Mouse (Mus musculus): ENCODE measurements around the gene Kbtbd7. TPM values are rescaled to one million over a fixed set of nuclear protein-coding genes. Genes with fewer than 3 reads are reported as not detected.
"Not testable (repeated sequence)": the region's sequence is repeated elsewhere in the genome, so short reads cannot be mapped to it uniquely, and the experiment has no call there.

Gene Kbtbd7
- polyA plus RNA-seq, 1 experiment = 15.2 TPM

GRCm38 (mm10) chr14:79394564-79394963, 31.7 kb upstream of the Kbtbd7 start:
- Histone ChIP-seq H3K27me3 (ENCODE audit: control insufficient read depth, insufficient read depth, low read length) (no peaks in the 10 kb centered on the region), H3K4me1 (ENCODE audit: control insufficient read depth, insufficient read depth, low read length) (no peaks in the 10 kb centered on the region), H3K4me3 (replicated peaks; ENCODE audit: insufficient read depth, low read depth, low read length) (no peak overlapping the region), H3K27ac (ENCODE audit: insufficient read depth, low read length) (no peak overlapping the region)
- no peak for DNase-seq
- TF ChIP-seq CTCF (IDR thresholded peaks at IDR 0.05; ENCODE audit: borderline replicate concordance, insufficient read depth, low read depth, low read length) (peak; percentile 43; the same call in 1 of the 2 replicates), POLR2A (IDR thresholded peaks at IDR 0.05; ENCODE audit: borderline replicate concordance, insufficient read depth, low read length) (no peak)

GRCm38 (mm10) chr14:79397321-79398122, 28.8 kb upstream of the Kbtbd7 start, which contains the start of gene Mtrf1:
Mtrf1 (plus strand) TSS chr14:79397772.
- H3K27ac ChIP-seq (ENCODE audit: insufficient read depth, low read length) = peak within 1 kb of the TSS; percentile 61
- TF ChIP-seq CTCF (IDR thresholded peaks at IDR 0.05; ENCODE audit: borderline replicate concordance, insufficient read depth, low read depth, low read length) (no peak), POLR2A (IDR thresholded peaks at IDR 0.05; ENCODE audit: borderline replicate concordance, insufficient read depth, low read length) (peak; percentile 54; the same call in 1 of the 2 replicates)
- peak within 1 kb of the TSS; percentile 76 for H3K4me3 ChIP-seq (replicated peaks; ENCODE audit: insufficient read depth, low read depth, low read length)
- H3K4me1 ChIP-seq (ENCODE audit: control insufficient read depth, insufficient read depth, low read length) = no peaks in the 10 kb centered on the region
- peak; percentile 76 to 77 for DNase-seq
- 19% methylated on average over 23 of the region's 23 CpGs for WGBS
- no peaks in the 10 kb centered on the region for H3K27me3 ChIP-seq (ENCODE audit: control insufficient read depth, insufficient read depth, low read length)

- H3K4me1 ChIP-seq (ENCODE audit: control insufficient read depth, insufficient read depth, low read length) = no peaks in the 10 kb centered on the region
- WGBS = 77% methylated on average over 2 of the region's 2 CpGs
- DNase-seq = no peak
- TF ChIP-seq POLR2A (IDR thresholded peaks at IDR 0.05; ENCODE audit: borderline replicate concordance, insufficient read depth, low read length) (no peak), CTCF (IDR thresholded peaks at IDR 0.05; ENCODE audit: borderline replicate concordance, insufficient read depth, low read depth, low read length) (no peak)
- H3K27me3 ChIP-seq (ENCODE audit: control insufficient read depth, insufficient read depth, low read length) = no peaks in the 10 kb centered on the region
- H3K4me3 ChIP-seq (replicated peaks; ENCODE audit: insufficient read depth, low read depth, low read length) = no peak overlapping the region
- H3K27ac ChIP-seq (ENCODE audit: insufficient read depth, low read length) = no peak overlapping the region
Observed at GRCm38 (mm10) chr14:79407641-79408040, 18.7 kb upstream of the Kbtbd7 start.

GRCm38 (mm10) chr14:79409278-79409830, 17.0 kb upstream of the Kbtbd7 start:
- Histone ChIP-seq H3K27ac (ENCODE audit: insufficient read depth, low read length) (no peak overlapping the region), H3K27me3 (ENCODE audit: control insufficient read depth, insufficient read depth, low read length) (no peaks in the 10 kb centered on the region), H3K4me3 (replicated peaks; ENCODE audit: insufficient read depth, low read depth, low read length) (no peak overlapping the region), H3K4me1 (ENCODE audit: control insufficient read depth, insufficient read depth, low read length) (no peaks in the 10 kb centered on the region)
- no peak for DNase-seq
- TF ChIP-seq POLR2A (IDR thresholded peaks at IDR 0.05; ENCODE audit: borderline replicate concordance, insufficient read depth, low read length) = no peak
- no peak for TF ChIP-seq CTCF (IDR thresholded peaks at IDR 0.05; ENCODE audit: borderline replicate concordance, insufficient read depth, low read depth, low read length)
- 91% methylated on average over 6 of the region's 6 CpGs for WGBS

GRCm38 (mm10) chr14:79410662-79411061, 15.6 kb upstream of the Kbtbd7 start:
- Histone ChIP-seq H3K27me3 (ENCODE audit: control insufficient read depth, insufficient read depth, low read length) (no peaks in the 10 kb centered on the region), H3K4me3 (replicated peaks; ENCODE audit: insufficient read depth, low read depth, low read length) (no peak overlapping the region), H3K27ac (ENCODE audit: insufficient read depth, low read length) (no peak overlapping the region), H3K4me1 (ENCODE audit: control insufficient read depth, insufficient read depth, low read length) (no peaks in the 10 kb centered on the region)
- WGBS = 90% methylated on average over 2 of the region's 2 CpGs
- DNase-seq = no peak
- no peak for TF ChIP-seq CTCF (IDR thresholded peaks at IDR 0.05; ENCODE audit: borderline replicate concordance, insufficient read depth, low read depth, low read length)
- no peak for TF ChIP-seq POLR2A (IDR thresholded peaks at IDR 0.05; ENCODE audit: borderline replicate concordance, insufficient read depth, low read length)

GRCm38 (mm10) chr14:79413121-79413520, 13.2 kb upstream of the Kbtbd7 start:
- no peak overlapping the region for H3K4me3 ChIP-seq (replicated peaks; ENCODE audit: insufficient read depth, low read depth, low read length)
- DNase-seq = no peak
- H3K27me3 ChIP-seq (ENCODE audit: control insufficient read depth, insufficient read depth, low read length) = no peaks in the 10 kb centered on the region
- no peaks in the 10 kb centered on the region for H3K4me1 ChIP-seq (ENCODE audit: control insufficient read depth, insufficient read depth, low read length)
- H3K27ac ChIP-seq (ENCODE audit: insufficient read depth, low read length) = no peak overlapping the region
- no peak for TF ChIP-seq POLR2A (IDR thresholded peaks at IDR 0.05; ENCODE audit: borderline replicate concordance, insufficient read depth, low read length)
- no peak for TF ChIP-seq CTCF (IDR thresholded peaks at IDR 0.05; ENCODE audit: borderline replicate concordance, insufficient read depth, low read depth, low read length)
- WGBS = 88% methylated on average over 6 of the region's 6 CpGs

GRCm38 (mm10) chr14:79420083-79420685, 6.1 kb upstream of the Kbtbd7 start:
- TF ChIP-seq POLR2A (IDR thresholded peaks at IDR 0.05; ENCODE audit: borderline replicate concordance, insufficient read depth, low read length) = no peak
- no peak for TF ChIP-seq CTCF (IDR thresholded peaks at IDR 0.05; ENCODE audit: borderline replicate concordance, insufficient read depth, low read depth, low read length)
- Histone ChIP-seq H3K27me3 (ENCODE audit: control insufficient read depth, insufficient read depth, low read length) (no peaks in the 10 kb centered on the region), H3K27ac (ENCODE audit: insufficient read depth, low read length) (no peak overlapping the region), H3K4me3 (replicated peaks; ENCODE audit: insufficient read depth, low read depth, low read length) (no peak overlapping the region), H3K4me1 (ENCODE audit: control insufficient read depth, insufficient read depth, low read length) (no peaks in the 10 kb centered on the region)
- no peak for DNase-seq
- WGBS = 32% methylated on average over 20 of the region's 20 CpGs

- not testable (repeated sequence) for H3K27ac ChIP-seq (ENCODE audit: insufficient read depth, low read length); H3K27me3 ChIP-seq (ENCODE audit: control insufficient read depth, insufficient read depth, low read length); H3K4me1 ChIP-seq (ENCODE audit: control insufficient read depth, insufficient read depth, low read length); H3K4me3 ChIP-seq (replicated peaks; ENCODE audit: insufficient read depth, low read depth, low read length)
- DNase-seq = peak; percentile 17 to 32
- WGBS = 65% methylated on average over 12 of the region's 59 CpGs
Observed at GRCm38 (mm10) chr14:79426730-79427365, 537 bp downstream of the Kbtbd7 start.

Measured in cerebellum, adult 2 months (tissue).